Mouse (Mus musculus) heart, postnatal 0 days (tissue): Measurements from ENCODE around the gene Ttc23.

ENCODE experiments used
- CTCF ChIP-seq: IDR thresholded peaks from 2 replicates; pipeline ENCODE4 v1.5.1; 2016; ENCODE audit warnings: antibody characterized with exemption, control low read depth, low read depth
- EP300 ChIP-seq: IDR thresholded peaks from 2 replicates; pipeline ENCODE4 v1.6.1; 2016; ENCODE audit warnings: antibody characterized with exemption, low read depth

- no peak for TF ChIP-seq CTCF
- no peak for TF ChIP-seq EP300
These were observed 77.8 kb downstream of the Ttc23 start for GRCm38 (mm10) chr7:67725016-67725415.
